Mouse (Mus musculus): Measurements from ENCODE around the gene Tmem40.

Gene Tmem40

GRCm38 (mm10) chr6:115702901-115703300 is 59.3 kb downstream of the Tmem40 start:
- DNase-seq (ENCODE audit: extremely low read depth, low read depth): no peak

- peak; percentile 43 for DNase-seq (ENCODE audit: extremely low read depth, low read depth)
These were observed 60.9 kb downstream of the Tmem40 start for GRCm38 (mm10) chr6:115701302-115701701.

GRCm38 (mm10) chr6:115700778-115701177 is 61.4 kb downstream of the Tmem40 start:
- no peak for DNase-seq (ENCODE audit: extremely low read depth, low read depth)

GRCm38 (mm10) chr6:115698699-115699098 is 63.5 kb downstream of the Tmem40 start:
- no peak for DNase-seq (ENCODE audit: extremely low read depth, low read depth)

- no peak for DNase-seq (ENCODE audit: extremely low read depth, low read depth)
These were observed 64.3 kb downstream of the Tmem40 start for GRCm38 (mm10) chr6:115697739-115698558.

- no peak for DNase-seq (ENCODE audit: extremely low read depth, low read depth)
These were observed 65.4 kb downstream of the Tmem40 start for GRCm38 (mm10) chr6:115696707-115697215.

GRCm38 (mm10) chr6:115695124-115695523 is 67.1 kb downstream of the Tmem40 start:
- DNase-seq (ENCODE audit: extremely low read depth, low read depth): no peak

- DNase-seq (ENCODE audit: extremely low read depth, low read depth): no peak
These were observed 67.8 kb downstream of the Tmem40 start for GRCm38 (mm10) chr6:115694441-115694842.

GRCm38 (mm10) chr6:115692963-115693730 is 69.1 kb downstream of the Tmem40 start:
- DNase-seq (ENCODE audit: extremely low read depth, low read depth): no peak

GRCm38 (mm10) chr6:115692163-115692950 is 69.9 kb downstream of the Tmem40 start:
- DNase-seq (ENCODE audit: extremely low read depth, low read depth): no peak

GRCm38 (mm10) chr6:115690105-115690504 is 72.1 kb downstream of the Tmem40 start:
- DNase-seq (ENCODE audit: extremely low read depth, low read depth): no peak

- no peak for DNase-seq (ENCODE audit: extremely low read depth, low read depth)
These were observed 73.6 kb downstream of the Tmem40 start for GRCm38 (mm10) chr6:115688589-115688988.

- DNase-seq (ENCODE audit: extremely low read depth, low read depth): no peak
These were observed 74.5 kb downstream of the Tmem40 start for GRCm38 (mm10) chr6:115687753-115688152.

- peak; percentile 87 for DNase-seq (ENCODE audit: extremely low read depth, low read depth)
These were observed 77.2 kb downstream of the Tmem40 start for GRCm38 (mm10) chr6:115684851-115685646.

- no peak for DNase-seq (ENCODE audit: extremely low read depth, low read depth)
These were observed 77.9 kb downstream of the Tmem40 start for GRCm38 (mm10) chr6:115684271-115684670.

- no peak for DNase-seq (ENCODE audit: extremely low read depth, low read depth)
These were observed 81.1 kb downstream of the Tmem40 start for GRCm38 (mm10) chr6:115681066-115681465.
